Mouse (Mus musculus) left cerebral cortex, adult 8-10 months (tissue): ENCODE data around the gene Hs3st6. TPM values are rescaled to one million over a fixed set of nuclear protein-coding genes. Genes with fewer than 3 reads are reported as not detected.

Experiments used
- DNase-seq, 2 experiments: peaks; one replicate each; pipeline ENCODE4 v3.0.0; 2022; ENCODE audit warnings: low spot score in 2 of 2
- total RNA-seq, 4 experiments: library from RNA; stranded (reverse); gene quantifications; 2 replicates each; pipeline ENCODE4 v1.2.4; 2022

Gene Hs3st6
- total RNA-seq, 4 experiments from 2014 or later = 0.51 to 0.65 (median 0.55) TPM

DNA sequence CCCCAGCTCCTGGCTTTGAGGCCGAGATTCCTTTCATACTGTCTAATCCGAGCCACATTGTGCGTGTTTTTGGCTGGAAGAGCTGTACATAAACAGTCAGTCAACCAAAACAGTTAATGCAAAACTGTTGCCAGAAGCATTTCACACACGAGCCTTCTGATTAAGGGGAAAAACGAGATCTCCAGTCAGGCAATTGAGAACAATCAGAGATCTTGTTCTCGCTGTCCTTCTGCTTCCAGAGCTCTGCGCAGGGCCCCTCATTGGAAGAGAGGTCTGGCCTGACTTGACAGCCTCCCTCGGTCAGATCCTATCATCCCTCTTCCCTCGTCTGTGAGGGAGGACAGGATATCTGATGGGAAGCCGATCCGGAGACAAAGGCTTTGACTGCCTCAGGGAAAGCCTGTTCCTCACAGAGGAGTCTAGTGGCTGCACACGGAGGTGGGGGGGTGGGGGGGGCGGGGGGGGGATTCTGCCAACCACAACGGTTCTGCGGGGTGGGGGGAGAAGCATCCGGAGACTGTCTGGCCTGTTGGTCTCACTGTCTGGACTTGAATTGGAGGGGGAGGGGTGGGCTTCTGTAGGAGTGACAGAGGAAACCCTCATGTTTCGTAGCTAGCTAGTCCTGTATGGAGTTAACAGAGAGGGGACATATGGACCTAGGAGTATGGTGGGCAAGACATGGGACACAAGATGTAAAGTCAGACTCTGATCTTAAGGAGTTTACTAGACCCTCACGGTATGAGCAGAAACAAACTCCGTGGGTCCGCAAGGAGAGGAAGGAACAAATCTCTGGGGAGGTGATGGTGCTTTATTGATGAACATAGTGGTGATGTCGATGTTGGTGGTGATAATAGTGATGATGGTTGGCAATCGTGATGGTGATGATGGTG lies 12.5 kb downstream of the Hs3st6 start:
- no peak for DNase-seq

DNA sequence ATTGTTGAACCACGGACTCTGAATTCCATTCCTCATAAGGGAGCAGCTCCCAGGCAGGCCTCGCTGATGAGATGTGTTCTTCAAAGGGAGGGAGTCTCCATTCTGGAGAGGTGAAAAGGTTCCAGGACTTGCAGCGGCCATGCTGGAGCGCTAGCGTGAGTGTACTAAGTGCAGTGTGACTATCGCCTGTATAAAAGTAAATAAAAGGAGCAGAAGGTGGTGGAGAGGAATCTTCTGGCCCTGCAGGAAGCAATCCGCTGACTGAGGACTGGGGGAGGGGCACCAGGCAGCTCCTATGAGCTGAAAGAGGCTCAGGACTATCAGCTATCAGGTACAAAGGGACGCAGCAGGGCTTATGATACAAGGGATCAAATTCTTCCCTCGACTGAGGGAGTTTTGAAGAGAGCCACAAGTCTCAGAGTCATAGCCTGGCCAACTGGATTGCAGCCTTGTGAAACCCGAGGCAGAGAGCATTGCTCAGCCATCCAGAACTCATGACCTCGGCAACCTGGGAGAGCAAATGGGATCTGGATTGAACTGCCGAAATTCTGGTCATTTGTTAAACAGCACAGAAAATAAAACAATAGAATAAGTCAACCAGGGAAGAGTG lies 13.6 kb downstream of the Hs3st6 start:
- DNase-seq = no peak

DNA sequence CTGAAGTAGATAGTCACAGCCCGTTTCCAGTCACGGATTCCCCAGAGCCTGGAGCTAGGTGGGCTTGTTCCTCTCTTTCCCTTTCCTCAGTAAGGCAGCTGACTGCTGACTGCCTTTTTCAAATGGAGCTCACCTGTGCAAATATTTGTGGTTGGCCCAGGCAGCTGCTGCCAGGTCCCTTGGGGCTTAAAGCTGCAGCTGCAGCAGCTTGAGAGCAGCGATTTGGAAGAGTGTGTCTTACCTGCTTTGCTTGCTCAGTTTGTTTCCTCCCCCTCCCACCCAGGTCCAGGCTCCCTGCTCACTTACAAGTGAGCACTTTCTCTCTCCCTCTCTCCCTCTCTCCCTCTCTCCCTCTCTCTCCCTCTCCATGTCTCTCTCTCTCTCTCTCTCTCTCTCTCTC lies 16.4 kb downstream of the Hs3st6 start:
- no peak for DNase-seq

DNA sequence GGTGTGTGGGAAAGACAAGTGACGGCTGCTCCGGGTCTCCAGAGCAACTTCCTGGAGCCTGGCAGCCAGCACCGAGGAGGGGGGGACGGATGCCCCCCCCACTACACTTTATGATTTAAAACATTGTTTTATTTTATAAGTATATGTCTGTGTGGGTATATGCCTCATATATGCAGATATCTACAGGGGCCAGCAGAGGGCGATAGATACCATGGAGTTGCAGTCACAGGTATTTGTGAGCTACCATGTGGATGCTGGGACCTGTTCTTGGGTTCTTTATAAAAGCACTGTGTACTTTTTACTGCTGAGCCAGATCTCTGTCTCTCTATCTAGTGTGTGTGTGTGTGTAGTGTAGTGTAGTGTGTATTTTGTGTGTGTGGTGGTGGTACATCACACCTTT lies 20.5 kb downstream of the Hs3st6 start:
- DNase-seq = no peak

DNA sequence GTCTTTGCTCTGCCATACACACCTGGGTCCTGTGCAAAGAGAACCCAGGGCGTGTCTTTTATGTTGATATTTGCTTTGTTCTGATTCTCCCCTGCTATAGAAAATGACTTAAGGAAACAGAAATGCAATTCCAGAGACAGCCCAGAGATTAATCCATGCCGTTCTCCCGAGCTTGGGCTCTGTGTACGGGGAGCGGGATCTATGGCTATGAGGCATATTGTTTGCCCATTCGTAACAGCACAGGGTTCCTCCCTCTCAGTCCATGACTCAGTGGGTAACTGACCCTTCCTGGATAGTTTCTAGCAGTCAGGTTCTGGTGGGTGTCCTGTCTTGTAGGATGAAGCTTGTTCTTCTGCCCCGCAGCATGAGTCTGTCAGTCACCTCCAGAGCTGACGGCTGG lies 22.4 kb downstream of the Hs3st6 start:
- no peak for DNase-seq

DNA sequence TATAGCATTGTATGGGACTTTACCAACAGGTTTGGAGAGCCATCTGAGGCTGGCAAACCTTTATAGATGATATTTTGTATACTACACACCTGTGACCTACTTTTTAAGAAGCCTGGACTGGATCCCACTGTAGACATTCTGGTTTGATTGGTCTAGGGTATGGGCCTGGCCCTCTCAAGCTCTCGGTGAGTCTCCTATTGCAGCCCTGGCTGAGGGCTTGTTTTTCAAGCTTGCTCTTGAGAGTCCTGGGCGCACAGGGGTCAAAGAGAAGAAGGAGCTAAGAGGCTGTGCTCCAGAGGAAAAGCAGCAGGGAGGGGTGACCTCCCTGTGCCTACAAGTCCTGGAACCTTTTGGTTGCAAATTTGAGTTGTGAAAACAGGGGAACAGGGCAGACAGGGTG lies 24.3 kb downstream of the Hs3st6 start:
- DNase-seq = no peak

DNA sequence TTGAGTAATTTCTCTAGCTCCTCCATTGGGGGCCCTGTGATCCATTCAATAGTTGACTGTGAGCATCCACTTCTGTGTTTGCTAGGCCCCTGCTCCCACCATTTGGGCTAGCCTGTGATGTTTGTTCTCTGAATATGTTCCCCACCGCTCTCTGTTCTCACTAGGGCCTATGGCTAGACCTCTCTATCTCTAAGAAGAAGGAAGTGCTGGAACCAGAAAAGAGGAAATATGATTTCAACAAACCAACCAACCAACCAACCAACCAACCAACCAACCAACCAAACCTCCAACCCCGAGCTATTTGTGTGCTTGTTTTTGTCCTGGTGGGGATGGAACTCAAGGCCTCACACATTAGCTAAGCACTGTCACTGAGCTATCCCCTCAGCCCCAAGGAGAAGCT lies 28.0 kb downstream of the Hs3st6 start:
- DNase-seq = no peak

DNA sequence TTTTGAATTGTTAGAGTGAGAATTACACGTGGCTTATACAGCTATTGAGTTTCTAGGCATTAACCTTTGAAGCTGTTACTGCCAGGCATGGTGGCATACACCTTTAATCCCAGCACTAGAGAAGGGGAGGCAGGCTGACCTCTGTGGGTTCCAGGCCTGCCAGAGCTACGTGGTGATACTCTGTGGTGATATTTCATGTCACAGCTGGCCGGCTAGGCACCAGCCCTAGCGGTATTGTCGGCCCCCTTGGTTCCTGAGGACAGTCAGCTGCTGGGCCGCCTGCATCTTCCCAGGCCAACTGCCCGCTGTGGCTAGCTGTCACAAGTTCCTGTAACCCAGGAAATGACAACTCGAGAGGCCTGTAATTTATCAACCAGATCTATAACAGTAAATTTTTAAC lies 39.4 kb downstream of the Hs3st6 start:
- no peak for DNase-seq

DNA sequence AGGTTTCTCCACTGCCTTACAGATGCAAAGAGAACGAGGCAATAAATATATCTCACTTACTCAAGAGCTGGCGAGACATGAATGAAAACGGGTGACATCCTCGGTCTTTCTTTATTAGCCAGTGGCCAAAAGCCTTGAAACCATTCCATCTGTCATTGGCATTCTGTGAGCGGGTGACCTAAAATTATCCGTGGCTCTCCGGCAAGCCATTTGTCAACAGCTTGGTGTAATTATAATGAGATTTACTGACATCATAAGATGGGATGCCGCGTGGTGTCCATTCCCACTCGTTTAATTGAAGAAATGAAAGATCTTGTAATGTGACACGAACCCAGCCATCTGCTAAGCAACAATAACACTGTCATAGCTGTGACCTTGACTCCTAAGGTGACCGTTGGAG lies 42.0 kb downstream of the Hs3st6 start:
- no peak for DNase-seq

DNA sequence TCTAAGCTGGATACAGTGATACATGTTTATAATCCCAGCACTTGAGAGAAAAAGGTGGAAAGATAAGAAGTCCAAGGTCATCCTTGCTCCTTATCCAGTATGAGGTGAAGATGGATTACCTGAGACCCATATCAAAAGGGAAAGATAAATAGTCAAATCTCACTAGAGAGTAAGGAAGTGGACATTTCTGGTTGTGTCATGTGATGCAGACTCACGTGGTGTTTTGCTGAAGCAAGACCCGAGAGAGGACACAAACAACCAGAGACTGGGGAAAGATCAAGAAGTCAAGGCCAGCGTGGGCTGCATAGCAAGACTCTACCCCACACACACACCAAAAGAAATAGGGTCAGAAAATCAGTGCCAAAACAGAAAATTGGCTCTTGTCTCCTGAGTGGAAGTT lies 44.2 kb downstream of the Hs3st6 start:
- DNase-seq = no peak

DNA sequence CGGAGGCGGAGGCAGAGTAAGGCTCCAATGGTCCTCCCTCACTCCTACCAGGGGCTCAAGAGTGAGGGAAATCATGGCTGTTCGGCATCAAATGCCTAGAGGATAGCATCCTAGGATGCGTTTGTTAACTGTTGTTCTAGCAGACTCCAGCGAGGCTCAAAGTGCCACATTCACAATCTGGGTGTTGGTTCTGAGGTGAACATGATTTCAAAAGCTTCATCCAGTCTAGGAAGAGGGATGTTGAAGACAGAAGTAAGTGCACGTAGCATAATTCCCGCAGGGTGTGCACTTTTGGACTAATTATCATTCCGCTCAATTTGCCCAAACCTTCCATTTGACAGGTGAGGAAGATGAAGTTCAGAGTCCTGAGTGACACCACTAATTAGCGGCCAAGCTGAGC lies 45.4 kb downstream of the Hs3st6 start:
- DNase-seq = no peak

DNA sequence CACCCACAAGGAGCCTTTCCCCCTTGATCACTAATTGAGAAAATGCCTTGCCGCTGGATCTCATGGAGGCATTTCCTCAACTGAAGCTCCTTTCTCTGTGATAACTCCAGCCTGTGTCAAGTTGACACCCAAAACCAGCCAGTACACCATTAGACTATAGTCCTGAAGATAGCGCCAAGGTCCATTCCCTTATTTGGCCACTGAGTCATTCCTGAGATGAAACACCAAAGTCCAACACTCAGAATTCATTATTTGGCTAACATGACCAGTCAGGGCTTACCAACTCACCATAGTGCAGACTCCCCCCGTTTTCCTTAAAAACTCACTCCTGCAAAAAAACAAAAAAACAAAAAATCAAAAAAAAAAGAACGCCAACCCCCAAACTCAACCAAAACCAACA lies 46.7 kb downstream of the Hs3st6 start:
- DNase-seq = no peak

DNA sequence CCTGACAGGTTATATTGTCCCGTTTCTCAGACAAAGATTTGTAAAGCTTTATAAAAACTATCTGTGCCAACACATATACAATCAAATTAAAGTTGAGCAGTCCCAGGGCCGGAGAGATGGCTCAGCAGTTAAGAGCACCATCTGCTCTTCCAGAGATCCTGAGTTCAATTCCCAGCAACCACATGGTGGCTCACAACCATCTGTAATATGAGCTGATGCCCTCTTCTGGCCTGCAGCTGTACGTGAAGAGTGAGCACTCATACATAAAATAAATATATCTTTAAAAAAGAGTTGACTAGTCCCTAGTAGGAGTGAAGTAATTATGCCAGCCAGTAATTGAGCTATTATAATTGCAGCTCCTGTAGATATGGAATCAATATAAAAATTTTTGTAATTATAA lies 47.7 kb downstream of the Hs3st6 start:
- DNase-seq = no peak

DNA sequence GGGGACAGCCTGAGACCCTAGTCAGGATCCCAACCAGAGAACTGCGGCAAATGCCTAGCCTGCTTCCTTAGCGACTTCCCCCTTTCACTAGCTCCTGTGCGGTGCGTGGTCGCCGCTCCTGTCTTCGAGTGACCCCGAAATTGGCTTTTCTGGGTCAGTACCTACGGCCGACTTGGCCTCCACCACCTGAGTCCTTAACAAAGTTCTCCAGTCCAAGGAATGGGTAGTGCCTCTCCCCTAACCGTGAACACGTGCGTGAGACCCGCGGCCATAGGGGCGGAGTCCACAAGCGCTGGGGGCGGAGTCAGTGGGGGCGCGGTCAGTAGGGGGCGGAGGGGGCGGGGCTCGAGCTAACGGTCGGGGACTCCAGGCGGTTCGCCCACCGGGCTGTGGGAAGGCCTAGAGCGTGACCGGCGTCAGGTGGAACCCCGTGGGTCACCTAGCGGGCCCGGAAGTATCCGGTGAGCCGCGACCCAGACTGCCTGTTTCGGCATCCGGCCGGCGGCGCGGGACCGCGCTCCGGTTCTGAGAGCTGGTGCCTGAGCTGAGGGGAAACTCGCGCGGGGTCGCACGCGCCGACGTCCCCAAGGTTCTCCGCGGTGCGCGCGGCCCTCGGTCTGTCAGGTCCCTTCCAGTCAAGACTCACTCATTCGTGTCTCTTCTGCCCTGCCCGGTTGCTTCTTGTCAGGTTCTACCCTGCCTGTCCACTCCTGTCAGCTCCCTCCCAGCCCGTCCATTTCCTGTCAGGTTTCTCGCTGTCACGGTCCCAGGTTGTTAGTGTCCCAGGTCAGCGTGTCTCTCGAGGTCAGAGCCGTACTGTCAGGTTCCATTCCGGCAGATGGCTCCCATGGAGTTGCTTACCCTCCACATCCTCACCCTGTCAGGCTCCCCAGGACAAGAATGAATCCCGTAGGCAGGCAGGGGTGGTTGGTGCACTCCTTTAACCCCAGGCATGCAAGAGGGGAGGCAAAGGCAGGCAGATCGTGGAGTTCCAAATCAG lies 51.5 kb downstream of the Hs3st6 start, which contains the start of gene Meiob:
Gene Meiob (plus strand): TSS at position 338 of the 1,000 bp plus-strand sequence.
- DNase-seq = peak in 1 of 2 experiments; percentile 4

Other genes starting within 250 kb of the Hs3st6 start
- gene Traf7, start 225.1 kb upstream of the Hs3st6 start, total RNA-seq = 10 to 100 TPM; 78.0 to 85.3 (median 83.4) TPM
- 10 to 100 TPM; 41.3 to 54.4 (median 48.4) TPM for gene Rab26, start 218.8 kb upstream of the Hs3st6 start, total RNA-seq
- 10 to 100 TPM; 67.7 to 81.1 (median 77.3) TPM for gene Pkd1, start 203.2 kb upstream of the Hs3st6 start, total RNA-seq
- 100 to 1,000 TPM; 123 to 148 (median 137) TPM for gene Tsc2, start 120.4 kb upstream of the Hs3st6 start, total RNA-seq
- gene Nthl1, start 120.3 kb upstream of the Hs3st6 start, total RNA-seq = 1 to 10 TPM; 5.7 to 7.0 (median 6.1) TPM
- gene Slc9a3r2, start 102.7 kb upstream of the Hs3st6 start, total RNA-seq = 10 to 100 TPM; 41.0 to 47.7 (median 42.0) TPM
- gene Npw, start 94.5 kb upstream of the Hs3st6 start, total RNA-seq = under 1 TPM in 1 of 4 experiments, not detected in 3; 0.63 TPM
- 10 to 100 TPM; 30.4 to 40.9 (median 36.1) TPM for gene Zfp598, start 83.3 kb upstream of the Hs3st6 start, total RNA-seq
- 100 to 1,000 TPM; 163 to 176 (median 164) TPM for gene Syngr3, start 63.0 kb upstream of the Hs3st6 start, total RNA-seq
- gene Gfer, start 56.8 kb upstream of the Hs3st6 start, total RNA-seq = 10 to 100 TPM; 17.6 to 19.2 (median 18.0) TPM
- 1 to 10 TPM; 2.8 to 5.9 (median 3.0) TPM for gene Noxo1, start 56.8 kb upstream of the Hs3st6 start, total RNA-seq
- 10 to 100 TPM; 23.4 to 29.7 (median 25.6) TPM for gene Tbl3, start 45.3 kb upstream of the Hs3st6 start, total RNA-seq
- under 1 TPM in 1 of 4 experiments, not detected in 3; 0.37 TPM for gene Rnf151, start 34.9 kb upstream of the Hs3st6 start, total RNA-seq
- gene Rps2, start 34.9 kb upstream of the Hs3st6 start, total RNA-seq = 100 to 1,000 TPM; 270 to 312 (median 290) TPM
- gene Ndufb10, start 28.5 kb upstream of the Hs3st6 start, total RNA-seq = 100 to 1,000 TPM; 208 to 258 (median 238) TPM
- under 1 TPM; 0.36 to 0.94 (median 0.43) TPM for gene Rpl3l, start 25.2 kb upstream of the Hs3st6 start, total RNA-seq
- gene Msrb1, start 16.3 kb upstream of the Hs3st6 start, total RNA-seq = 10 to 100 TPM; 41.4 to 52.7 (median 44.7) TPM
- gene Meiob, start 51.3 kb downstream of the Hs3st6 start, total RNA-seq = not detected
- 100 to 1,000 TPM; 129 to 143 (median 135) TPM for gene Hagh, start 87.2 kb downstream of the Hs3st6 start, total RNA-seq
- gene Fahd1, start 97.4 kb downstream of the Hs3st6 start, total RNA-seq = 10 to 100 TPM; 18.7 to 19.5 (median 19.1) TPM
- gene Igfals, start 113.0 kb downstream of the Hs3st6 start, total RNA-seq = under 1 TPM in 2 of 4 experiments, not detected in 2; 0.17 to 0.25 TPM
- 10 to 100 TPM; 28.1 to 33.7 (median 32.0) TPM for gene Nubp2, start 133.4 kb downstream of the Hs3st6 start, total RNA-seq
- gene Spsb3, start 133.7 kb downstream of the Hs3st6 start, total RNA-seq = 10 to 100 TPM; 51.6 to 57.5 (median 55.3) TPM
- gene Eme2, start 142.1 kb downstream of the Hs3st6 start, total RNA-seq = 10 to 100 TPM; 44.3 to 57.5 (median 48.6) TPM
- gene Mrps34, start 142.1 kb downstream of the Hs3st6 start, total RNA-seq = 10 to 100 TPM; 65.0 to 73.3 (median 69.1) TPM
- 10 to 100 TPM; 43.5 to 59.7 (median 55.1) TPM for gene Nme3, start 143.5 kb downstream of the Hs3st6 start, total RNA-seq
- 100 to 1,000 TPM; 348 to 379 (median 363) TPM for gene Mapk8ip3, start 184.0 kb downstream of the Hs3st6 start, total RNA-seq
- 1 to 10 TPM; 5.4 to 7.7 (median 7.0) TPM for gene Jpt2, start 207.7 kb downstream of the Hs3st6 start, total RNA-seq